Mouse (Mus musculus) macrophage (primary cell): Measurements from ENCODE around the gene Glycam1. TPM values are rescaled to one million over a fixed set of nuclear protein-coding genes. Genes with fewer than 3 reads are reported as not detected.

ENCODE experiments used
- polyA plus RNA-seq: library from polyadenylated mRNA; stranded (reverse); fragments of 250-400 nt; gene quantifications from 3 replicates; pipeline ENCODE4 v1.2.4, GENCODE M21; 2018; ENCODE audit warnings: inconsistent platforms

The Glycam1 gene
- polyA plus RNA-seq, 1 experiment from 2014 or later: not detected

Other genes starting within 250 kb of the Glycam1 start
- gene Zfp385a, start 225.0 kb downstream of the Glycam1 start, polyA plus RNA-seq: 38.1 to 73.9 TPM (median 63.3 TPM) in 3 replicates
- 24.4 to 49.9 TPM (median 30.3 TPM) in 3 replicates for gene Itga5, start 198.3 kb downstream of the Glycam1 start, polyA plus RNA-seq
- gene Gtsf1, start 134.6 kb downstream of the Glycam1 start, polyA plus RNA-seq: not detected in 3 replicates
- gene Gtsf2, start 116.6 kb downstream of the Glycam1 start, polyA plus RNA-seq: not detected in 3 replicates
- 290 to 353 TPM (median 316 TPM) in 3 replicates for gene Nckap1l, start 111.3 kb downstream of the Glycam1 start, polyA plus RNA-seq
- 11.3 to 21.5 TPM (median 12.8 TPM) in 3 replicates for gene Pde1b, start 62.0 kb downstream of the Glycam1 start, polyA plus RNA-seq
- gene Ppp1r1a, start 27.1 kb downstream of the Glycam1 start, polyA plus RNA-seq: 0.29 TPM in 1 of 3 replicates, not detected in the others
- gene Mucl1, start 190.4 kb upstream of the Glycam1 start, polyA plus RNA-seq: not detected in 3 replicates